Mouse (Mus musculus) left cerebral cortex, postnatal 10 days (tissue): ENCODE data around the gene Ddt. TPM values are rescaled to one million over a fixed set of nuclear protein-coding genes. Genes with fewer than 3 reads are reported as not detected.

Experiments used
- DNase-seq, 2 experiments: peaks; one replicate each; pipeline ENCODE4 v3.0.0; 2021 to 2022; ENCODE audit warnings: low spot score in 2 of 2, mixed read lengths in 1 of 2; ENCODE audit errors: extremely low spot score in 1 of 2
- intact Hi-C: fragments of 180-260 bp; cut with DNase I; formaldehyde crosslinking; loops from one replicate; pipeline ENCODE4 v1.15.1; 2025
- total RNA-seq, 2 experiments: library from RNA; stranded (reverse); gene quantifications; 2 replicates each; pipeline ENCODE4 v1.2.3; 2021

Gene Ddt
- 10 to 100 TPM; 34.4 to 39.3 TPM for total RNA-seq

DNA sequence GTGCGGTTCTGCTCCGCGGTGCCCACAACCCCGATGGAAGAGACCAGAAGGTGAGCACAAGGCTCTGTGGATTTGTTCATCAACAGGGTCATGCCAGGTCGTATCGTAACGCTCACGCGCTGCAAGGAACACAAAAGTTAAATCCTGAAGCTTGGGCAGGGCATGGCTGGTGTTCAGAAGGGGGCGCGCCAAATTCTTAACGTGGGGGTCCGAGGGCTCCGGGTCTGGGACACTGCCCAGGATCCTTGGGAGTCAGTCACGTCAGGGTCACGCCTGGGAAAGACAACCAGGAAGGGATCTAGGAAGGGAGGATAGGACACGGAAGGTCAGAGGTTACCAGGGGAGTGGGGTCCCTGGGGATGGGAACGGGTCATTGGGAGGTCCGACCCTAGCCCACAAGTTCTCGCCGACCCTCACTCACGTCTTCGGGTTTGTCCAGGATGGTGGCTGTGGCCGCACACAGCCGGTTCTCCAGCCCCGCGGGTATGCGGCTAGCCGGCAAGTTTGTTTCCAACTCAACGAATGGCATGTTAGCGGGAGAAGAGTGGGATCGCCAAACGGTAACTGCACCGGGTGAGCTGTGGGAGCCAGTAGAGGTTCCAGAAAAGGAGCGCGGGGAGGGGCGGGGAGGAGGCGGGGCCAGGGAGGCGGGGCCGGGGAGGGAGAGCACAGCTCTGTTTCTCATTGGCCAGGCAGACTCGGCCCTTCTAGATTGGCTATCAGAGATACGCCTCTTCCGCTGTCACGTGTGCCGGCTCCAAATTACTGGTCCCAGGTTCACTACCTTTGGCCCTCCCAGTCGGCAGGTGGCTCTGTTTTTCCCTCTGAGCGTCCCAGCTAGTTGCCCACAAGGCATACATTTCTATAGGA lies at the start of gene Ddt:
Ddt (minus strand) TSS at position 620 of the 870 bp plus-strand sequence.
- intact Hi-C loops: loop anchor here (5.0 kb wide), 1 partner anchor 59 kb away; no protein-coding TSS in a partner anchor
- peak; percentile 86 to 91 for DNase-seq

DNA sequence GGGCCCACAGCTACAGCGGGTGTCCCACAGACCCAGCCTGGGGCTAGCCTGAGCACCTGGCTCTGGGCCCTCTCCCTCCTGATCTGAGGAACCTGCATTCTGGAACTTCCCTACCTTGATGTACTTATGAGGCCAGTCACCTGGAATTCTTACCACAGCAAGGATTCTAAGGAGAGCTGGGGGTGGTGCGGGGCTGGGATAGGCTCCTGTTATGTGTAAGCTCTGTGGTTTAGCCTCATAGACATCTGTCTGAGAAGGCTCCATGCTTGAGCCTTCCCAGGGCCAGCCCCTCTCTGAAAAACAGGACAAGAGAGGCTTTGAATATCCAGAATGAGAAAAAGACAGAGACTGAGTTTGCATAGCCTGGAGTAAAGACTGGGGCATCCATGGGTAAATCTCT lies 49.2 kb upstream of the Ddt start, which contains the start of gene Gstt4:
Gstt4 (minus strand) TSS at position 101 of the 400 bp plus-strand sequence.
- intact Hi-C loops: no loop called here
- no peak for DNase-seq

DNA sequence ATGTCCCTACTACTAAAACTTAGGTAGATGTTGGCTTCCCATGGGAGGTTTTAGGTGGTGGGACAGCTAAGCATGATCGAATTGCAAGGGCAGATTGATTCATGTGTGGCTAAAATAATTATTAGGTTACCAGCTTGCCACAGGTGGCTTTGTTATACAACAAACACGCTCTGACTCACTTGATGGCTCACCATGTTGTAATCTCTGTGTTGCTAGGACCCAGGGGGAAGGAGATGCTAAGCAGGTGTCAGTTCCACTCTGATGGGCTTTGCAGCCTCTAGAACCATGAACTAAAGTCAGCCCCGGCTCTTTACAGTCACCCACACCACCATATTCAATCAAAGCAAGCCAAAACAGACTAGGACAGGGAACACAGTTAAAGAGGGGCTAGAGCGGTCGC lies 46.7 kb upstream of the Ddt start:
- intact Hi-C loops: no loop called here
- no peak for DNase-seq

DNA sequence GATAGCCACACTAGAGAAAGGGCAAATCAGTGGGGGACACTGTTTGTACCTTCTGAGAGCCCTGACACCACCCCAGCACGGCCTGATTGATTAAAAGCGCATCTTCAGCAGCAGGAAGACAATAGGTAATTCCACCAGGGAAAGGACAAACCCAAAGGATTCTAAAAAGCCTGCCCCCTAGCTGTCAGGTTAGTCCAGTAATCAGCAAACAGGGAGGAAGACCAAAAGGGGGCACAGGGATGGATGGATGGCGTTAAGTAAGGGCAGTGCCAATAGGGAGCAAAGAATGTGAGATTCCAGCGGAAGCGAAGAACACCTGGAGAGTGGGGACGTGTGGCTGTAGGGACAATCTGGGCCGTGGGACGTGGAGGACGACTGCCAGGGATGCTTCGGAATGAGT lies 45.4 kb upstream of the Ddt start:
- intact Hi-C loops: no loop called here
- no peak for DNase-seq

DNA sequence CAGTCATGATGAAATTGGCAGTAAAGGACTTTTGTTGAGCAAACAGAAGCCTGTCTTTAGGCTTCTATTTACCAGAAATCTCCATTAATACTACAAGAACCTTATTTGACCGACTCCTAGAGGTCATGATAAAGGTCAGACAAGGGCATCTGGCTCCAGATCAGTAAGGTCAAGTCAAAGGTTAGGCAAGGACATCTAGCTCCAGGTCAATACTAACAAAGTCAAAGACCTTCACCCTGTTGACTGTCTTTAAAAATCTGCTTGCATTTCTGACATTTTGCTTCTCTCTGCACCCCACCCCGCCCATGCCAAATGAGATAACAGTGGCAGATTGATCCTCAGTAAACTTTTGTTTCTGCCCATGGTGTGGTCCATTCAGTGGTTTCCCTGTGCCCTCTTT lies 31.0 kb upstream of the Ddt start:
- intact Hi-C loops: no loop called here
- no peak for DNase-seq

DNA sequence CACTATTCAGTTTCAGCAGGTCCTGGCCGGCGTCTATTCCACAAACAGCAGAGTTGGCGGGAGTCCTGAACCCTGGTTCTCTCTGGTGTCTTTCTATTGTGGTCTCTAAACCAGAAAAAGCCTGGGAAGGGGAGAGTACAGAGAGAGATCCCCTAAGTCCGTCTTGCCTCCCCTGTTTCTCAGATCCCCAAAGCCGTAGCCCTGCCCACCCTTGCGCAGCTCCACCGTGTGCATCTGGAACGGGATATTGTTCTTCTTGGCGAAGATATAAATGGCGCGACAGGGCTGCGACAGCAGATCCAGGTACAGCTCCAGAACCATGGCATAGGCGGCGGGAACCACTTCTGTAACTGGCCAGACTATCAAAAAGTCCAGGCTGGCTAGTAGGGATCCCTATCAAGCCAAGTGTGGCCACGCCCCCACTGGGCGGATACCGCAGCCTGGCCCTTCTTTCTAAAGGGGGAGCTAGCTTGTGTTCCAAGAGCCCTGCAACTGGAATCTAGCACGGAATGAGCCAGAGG lies 25.0 kb upstream of the Ddt start, which contains the start of gene Gstt1:
Gstt1 (minus strand) TSS at position 409 of the 521 bp plus-strand sequence.
- DNase-seq: peak in 1 of 2 experiments; percentile 70
- intact Hi-C loops: no loop called here

DNA sequence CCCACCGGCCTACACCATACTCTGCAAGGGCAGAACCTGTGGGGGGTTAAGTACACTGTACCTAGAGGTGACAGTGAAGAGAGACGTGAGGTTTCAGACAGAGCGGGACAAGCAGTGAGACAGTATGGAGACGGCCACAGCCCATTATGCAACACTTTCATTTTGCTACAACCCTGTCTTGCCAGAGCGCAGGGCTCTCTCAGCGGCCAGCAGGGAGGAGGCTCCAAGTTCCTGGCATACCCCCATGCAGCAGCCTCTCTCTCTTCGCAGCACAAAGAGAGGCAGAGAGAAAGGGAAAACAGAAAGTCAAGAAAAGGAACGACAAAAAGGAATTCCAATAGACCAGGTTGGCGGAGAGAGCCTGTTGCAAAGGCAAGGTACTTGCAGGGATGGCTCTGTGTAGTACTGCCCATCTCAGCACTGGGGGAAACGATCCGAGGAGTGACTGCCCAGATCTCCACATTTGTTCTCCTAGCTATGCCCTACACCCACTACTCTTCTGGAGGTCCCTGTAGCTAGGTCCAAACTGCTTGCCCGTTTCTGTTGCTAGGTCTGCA lies 24.5 kb upstream of the Ddt start:
- intact Hi-C loops: no loop called here
- peak in 1 of 2 experiments; percentile 48 for DNase-seq

DNA sequence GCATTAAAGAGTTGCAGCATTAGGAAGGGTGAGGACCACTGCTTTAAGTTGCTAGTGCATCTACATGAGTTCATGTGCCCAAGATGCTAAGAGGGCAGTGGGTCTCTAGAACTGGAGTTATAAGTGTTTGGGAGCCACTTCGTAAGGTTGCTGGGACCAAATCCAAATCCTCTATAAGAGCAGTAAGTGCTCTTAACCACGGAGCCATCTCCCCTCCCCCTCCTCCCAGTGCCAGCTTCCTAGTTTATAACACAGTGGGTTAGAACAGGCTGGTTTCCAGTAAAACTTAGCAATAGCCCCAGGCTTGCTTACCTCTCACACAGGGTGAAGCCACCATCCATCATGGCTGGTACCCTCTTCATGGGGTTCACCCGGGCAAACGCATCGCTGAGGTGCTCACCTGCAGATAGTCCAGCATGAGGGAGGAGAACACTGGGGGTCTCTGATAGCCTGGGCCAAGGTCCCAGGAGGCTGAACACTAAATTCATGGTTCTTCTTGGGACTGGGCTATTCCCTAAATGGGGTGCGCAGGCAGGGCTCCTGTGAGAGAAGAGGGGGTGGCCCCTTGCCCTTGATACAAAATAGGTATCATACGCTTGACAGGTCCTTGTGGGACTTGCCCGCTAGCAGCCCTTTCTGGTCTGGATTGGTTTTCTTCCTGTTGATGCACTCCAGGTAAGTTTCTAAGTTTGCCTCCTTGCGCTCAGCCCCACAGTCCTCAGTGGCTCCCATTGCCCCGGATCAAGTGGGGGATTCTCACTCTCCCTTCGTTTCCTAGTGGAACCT lies 23.7 kb upstream of the Ddt start:
- intact Hi-C loops: no loop called here

DNA sequence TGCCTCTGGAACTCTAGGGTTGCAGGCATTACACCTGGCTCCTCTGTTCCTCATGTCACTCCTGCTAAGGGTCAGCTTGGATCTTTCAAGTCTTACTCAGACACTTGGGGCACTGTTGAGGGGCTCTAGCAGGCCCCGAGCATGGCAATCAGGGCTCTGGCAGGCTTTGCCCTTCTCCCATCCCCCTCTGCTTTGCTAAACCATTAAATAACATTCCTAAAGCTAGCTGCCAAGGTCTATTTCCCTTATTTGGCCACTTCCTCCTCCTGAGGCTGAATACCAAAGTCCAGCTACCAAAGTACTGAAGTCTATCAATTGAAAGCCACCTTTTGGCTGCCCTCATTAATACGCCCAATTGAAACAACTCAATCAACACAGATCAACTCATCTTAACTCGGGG lies 21.7 kb upstream of the Ddt start:
- no peak for DNase-seq
- intact Hi-C loops: no loop called here

More for the DNA sequence above, 23.7 kb upstream of the Ddt start:
- DNase-seq: no peak

DNA sequence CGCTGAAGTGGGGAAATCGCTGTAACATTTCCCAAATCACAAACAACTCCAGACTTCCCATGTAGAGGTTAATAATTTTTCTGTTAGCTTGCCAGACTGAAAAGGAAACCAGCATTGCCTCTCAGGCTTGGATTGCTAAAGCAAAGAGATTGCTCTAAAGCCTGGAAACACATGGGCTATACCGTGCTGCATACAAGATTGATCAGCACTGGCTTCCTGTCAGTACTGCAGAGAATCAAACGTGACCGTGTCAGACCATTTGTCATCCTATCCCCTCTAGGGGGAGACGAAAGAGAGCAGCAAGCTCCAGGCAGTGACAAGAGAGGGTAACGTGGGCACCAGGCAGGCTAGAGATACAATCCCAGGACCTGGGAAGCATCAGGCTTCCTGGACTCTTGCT lies 17.6 kb upstream of the Ddt start:
- intact Hi-C loops: no loop called here

DNA sequence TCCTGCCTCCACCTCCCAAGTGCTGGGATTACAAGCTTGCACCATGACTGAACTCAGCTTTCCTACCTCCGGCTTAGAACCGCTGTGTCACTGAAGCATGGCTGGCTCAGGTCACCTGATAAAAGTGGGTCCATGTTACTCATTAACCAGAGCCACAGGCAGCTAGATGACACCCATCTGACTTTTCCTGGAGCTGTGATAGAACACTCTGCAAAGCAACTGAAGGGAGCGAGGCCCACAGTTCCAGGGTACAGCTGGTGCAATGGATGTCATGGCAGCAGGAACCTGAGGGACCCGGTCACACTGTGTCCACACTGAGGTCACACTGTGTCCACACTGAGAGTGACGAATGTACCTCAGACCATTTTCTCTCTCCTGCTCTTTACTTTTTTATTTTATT lies 16.6 kb upstream of the Ddt start:
- intact Hi-C loops: no loop called here
- no peak for DNase-seq

More for the DNA sequence above, 17.6 kb upstream of the Ddt start:
- DNase-seq: no peak

DNA sequence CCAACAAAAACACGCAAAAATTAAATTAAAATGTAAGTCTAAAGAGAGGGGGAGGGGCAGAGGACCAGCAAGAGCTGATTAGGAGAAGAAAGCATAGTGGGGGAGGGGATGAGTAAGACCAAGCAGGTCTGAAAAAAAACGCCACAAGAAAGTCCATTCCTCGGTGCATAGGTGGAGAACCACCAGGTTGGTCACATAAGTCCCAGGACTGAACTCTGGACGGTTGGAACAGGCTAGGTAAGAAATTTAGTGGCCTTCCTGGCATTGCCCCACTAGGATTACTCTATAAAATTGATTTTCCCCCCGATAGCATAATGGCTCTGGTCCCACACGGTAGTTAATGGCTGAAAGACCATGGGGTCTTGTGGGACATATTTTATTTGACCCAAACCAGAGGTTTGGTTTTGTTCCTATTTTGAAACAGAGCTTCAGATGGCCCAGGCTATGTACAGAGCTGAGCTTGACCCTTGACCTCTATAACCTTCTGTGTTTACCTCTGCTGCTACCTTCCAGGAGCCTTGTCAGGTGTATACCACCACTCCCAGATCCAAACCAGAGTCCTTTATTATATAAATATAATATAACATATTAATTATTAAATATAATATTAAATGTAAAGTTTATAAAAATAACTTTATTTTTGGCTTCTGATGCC lies 16.0 kb upstream of the Ddt start:
- no peak for DNase-seq
- intact Hi-C loops: no loop called here

DNA sequence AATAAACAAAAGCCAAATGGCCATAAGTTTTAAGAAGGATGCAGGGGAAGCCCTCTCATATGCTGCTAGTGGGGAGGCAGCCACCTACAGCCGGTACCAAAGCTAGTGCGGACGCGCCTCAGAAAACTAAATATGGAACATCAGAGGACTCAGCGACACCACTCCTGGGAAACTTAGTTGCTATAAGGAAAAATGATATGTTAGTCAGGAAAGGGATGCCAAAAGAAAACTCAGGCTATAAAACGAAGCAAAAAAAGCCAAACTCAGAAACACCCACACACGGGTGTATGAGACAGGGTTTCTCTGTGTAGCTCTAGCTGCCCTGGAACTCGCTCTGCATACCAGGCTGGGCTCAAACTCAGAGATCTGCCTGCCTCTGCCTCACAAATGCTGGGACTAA lies 15.1 kb upstream of the Ddt start:
- intact Hi-C loops: no loop called here
- no peak for DNase-seq

DNA sequence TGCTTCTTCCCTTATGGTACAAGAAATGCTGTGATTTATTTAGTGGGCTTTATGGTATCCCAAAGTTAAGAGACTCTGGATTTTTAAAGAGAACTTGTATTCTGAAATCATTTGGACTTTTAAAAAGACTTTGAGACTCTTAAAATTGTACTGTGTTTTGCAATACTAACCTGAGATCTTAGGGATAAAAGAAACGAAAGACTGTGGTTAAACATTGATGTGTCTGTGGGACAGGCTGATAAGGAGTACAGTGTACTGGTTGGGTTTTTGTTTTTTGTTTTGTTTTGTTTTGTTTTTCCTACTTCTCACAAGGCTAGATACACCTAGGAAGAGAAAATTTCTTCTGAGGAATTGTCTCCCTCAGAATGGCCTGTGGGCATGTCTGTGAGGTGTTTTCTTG lies 12.2 kb upstream of the Ddt start:
- no peak for DNase-seq
- intact Hi-C loops: no loop called here

DNA sequence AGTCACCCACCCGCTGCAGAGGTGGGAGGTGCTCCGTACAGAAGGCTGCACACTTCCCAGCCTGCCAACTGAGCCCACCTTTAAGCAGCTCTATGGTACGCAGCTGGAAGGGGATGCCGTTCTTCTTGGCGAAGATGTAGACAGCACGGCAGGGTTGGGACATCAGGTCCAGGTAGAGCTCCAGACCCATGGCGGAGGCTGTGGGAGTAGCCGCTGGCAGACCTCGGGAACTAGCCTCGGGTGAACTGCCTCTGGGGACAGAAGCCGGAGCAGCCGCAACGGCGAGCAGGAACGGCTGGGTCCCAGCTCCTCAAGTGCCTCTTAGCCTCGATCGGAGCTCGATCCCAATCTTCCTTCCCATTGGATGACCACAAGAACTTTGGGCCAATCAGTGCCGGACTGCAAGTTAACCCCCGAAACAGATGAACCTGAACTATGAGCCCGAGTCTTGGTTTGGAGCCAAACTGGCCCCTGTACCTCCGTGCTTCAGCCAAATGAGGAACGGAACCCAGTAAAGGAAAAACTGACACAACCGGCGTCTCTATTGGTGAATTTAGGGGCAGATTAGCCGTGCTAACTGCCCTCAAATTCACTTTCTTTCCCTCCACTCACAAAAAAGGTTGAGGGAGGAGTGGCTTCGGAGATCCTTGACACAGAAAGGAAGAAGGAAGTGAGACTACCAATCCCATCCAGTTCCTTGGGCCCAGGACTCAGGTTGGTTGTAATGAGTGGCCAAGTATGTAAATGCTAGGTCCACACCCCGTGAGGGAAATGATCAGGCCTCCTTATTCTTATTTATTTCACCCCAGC lies 7.8 kb upstream of the Ddt start, which contains the start of the genes Gm20441 and Gstt3:
Gm20441 (minus strand) TSS at position 186 of the 810 bp plus-strand sequence.
Gstt3 (minus strand) TSS at position 646 of the 810 bp plus-strand sequence.
- DNase-seq: peak in 1 of 2 experiments; percentile 47
- intact Hi-C loops: no loop called here

DNA sequence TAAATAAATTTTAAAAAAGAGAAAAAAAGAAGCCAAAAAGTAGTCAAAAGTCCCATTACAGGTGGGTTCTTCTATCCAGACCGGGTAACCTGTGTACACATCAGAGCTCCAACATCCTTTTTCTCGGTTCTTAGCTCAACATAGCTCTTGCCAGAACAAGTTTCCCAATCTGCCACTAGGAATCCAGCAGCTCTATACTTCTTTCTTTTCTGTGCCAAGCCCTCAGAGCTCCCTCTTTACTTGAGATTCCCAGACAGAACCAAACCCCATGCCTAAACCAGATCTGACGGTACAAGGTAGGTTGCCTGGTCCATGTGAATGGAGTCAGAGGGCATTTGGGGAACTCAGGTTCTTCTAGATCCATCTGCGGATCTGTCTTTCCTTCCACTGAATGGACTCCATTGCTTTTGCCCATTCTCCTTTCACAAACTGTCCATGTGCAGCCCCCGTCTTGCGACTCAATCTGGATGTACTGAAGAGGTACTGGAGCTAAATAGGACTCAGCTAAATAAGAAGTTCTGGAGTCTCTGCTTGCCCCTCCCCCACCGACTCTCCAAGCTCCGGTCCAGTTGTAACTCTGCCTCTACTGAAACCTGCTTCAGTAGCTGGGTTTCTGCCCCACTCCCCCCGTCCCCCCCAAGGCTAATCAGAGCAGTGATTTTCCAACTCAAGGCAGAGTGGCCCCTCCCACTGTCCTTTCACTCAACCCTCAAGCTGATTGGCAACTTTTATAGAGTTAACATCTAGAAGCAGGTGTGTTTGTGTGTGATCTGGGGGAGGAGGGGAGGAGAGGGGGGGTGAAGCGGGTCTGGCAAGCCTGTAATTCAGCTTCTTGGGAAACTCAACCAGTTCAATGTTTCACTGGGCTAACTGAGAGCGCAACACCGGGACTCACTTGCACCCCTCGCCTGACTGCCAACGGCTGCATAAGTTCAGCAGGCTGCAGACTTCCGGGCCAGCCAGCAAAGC lies 6.3 kb upstream of the Ddt start:
- intact Hi-C loops: no loop called here
- DNase-seq: no peak

DNA sequence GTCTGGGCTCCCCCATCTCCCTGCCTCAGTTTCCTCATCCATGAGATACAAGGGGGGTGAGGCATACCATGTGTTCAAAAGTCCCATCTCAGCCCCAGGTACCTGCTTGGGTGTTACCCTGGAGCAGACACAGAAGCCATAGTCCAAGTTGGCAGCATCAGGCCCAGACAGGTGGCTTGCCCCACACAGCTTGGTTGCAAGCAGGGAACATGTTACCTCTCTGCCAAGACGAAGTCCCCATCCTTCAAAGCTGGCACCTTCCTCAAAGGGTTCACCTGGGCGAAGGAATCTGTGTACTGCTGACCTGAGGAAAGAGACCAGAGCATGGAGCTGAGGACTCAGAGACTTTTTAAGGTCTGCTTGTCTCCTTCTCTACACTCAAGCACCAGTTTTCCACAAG lies 4.7 kb upstream of the Ddt start:
- intact Hi-C loops: no loop called here
- DNase-seq: no peak
